21 mouse cellular contexts compared by ENCODE assay signal in the genomic region with DNA sequence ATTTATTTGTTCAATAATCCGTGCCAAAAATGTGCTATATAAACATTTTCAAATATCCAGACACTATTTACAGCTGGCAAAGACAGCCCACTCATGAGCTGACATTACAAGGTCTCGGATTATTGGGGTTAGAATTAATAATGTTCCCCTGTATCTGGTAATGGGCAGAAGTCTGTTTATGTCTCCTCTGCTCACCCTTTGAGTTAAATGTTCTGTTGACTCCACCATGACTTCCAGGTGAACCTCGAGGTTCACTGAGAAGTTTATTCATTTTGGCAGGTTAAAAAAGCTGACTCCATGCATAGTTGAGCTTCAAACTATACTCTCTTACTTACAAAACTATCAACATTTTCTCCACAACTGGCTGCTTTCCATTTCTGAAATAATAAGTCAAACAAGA.
DNase-seq lines count a peak whose midpoint lies in the region; ATAC-seq and TF ChIP-seq lines count a peak whose summit lies in the region.
"Had no signal": no experiment of that assay in that cellular context is flagged by ENCODE, and none has a peak within 500 bp of the region (broad histone marks: within the 10 kb centered on the region; RNA-seq: fewer than 3 reads in every experiment).

No protein-coding gene starts in this region.

- H3K9ac ChIP-seq in intestine, embryonic 16.5 days (ENCODE audit: low read depth, low read length) = no peak overlapping the region
- H3K9ac ChIP-seq in intestine, postnatal 0 days (ENCODE audit: low read depth, low read length) = no peak overlapping the region
- no peak overlapping the region for H3K9ac ChIP-seq in kidney, postnatal 0 days (ENCODE audit: low read depth, low read length)
- no peak overlapping the region for H3K9ac ChIP-seq in stomach, embryonic 14.5 days (replicated peaks; ENCODE audit: low read depth, low read length)
- H3K9ac ChIP-seq in stomach, postnatal 0 days (ENCODE audit: low read length) = no peak overlapping the region
- H3K9ac ChIP-seq: embryonic facial prominence, embryonic 13.5 days; forebrain, embryonic 13.5 days; forebrain, postnatal 0 days; heart, embryonic 15.5 days had no signal

- no peaks in the 10 kb centered on the region for H3K9me3 ChIP-seq in intestine, embryonic 16.5 days (ENCODE audit: control insufficient read depth, low read length)
- no peaks in the 10 kb centered on the region for H3K9me3 ChIP-seq in intestine, postnatal 0 days (ENCODE audit: control insufficient read depth)
- H3K9me3 ChIP-seq in kidney, postnatal 0 days (replicated peaks; ENCODE audit: low read length) = no peaks in the 10 kb centered on the region
- H3K9me3 ChIP-seq in stomach, embryonic 14.5 days (ENCODE audit: control insufficient read depth, low read depth, low read length) = no peaks in the 10 kb centered on the region
- no peaks in the 10 kb centered on the region for H3K9me3 ChIP-seq in stomach, postnatal 0 days (ENCODE audit: control insufficient read depth, low read length)
- H3K9me3 ChIP-seq: embryonic facial prominence, embryonic 13.5 days; forebrain, embryonic 13.5 days; heart, embryonic 15.5 days had no signal

- H3K27me3 ChIP-seq in intestine, embryonic 16.5 days (replicated peaks; ENCODE audit: control insufficient read depth, insufficient read depth, low read length) = no peaks in the 10 kb centered on the region
- H3K27me3 ChIP-seq in intestine, postnatal 0 days (replicated peaks; ENCODE audit: control insufficient read depth, insufficient read depth, low read length) = no peaks in the 10 kb centered on the region
- no peaks in the 10 kb centered on the region for H3K27me3 ChIP-seq in kidney, postnatal 0 days (ENCODE audit: insufficient read depth, low read length)
- H3K27me3 ChIP-seq in stomach, embryonic 14.5 days (ENCODE audit: control insufficient read depth, insufficient read depth, low read length) = no peaks in the 10 kb centered on the region
- H3K27me3 ChIP-seq in stomach, postnatal 0 days (ENCODE audit: control insufficient read depth, insufficient read depth, low read length) = no peaks in the 10 kb centered on the region
- H3K27me3 ChIP-seq: CH12.LX; embryonic facial prominence, embryonic 13.5 days; forebrain, embryonic 13.5 days; heart, embryonic 15.5 days; Patski had no signal

- no peak overlapping the region for H3K4me2 ChIP-seq in intestine, embryonic 16.5 days (ENCODE audit: low read depth, low read length)
- no peak overlapping the region for H3K4me2 ChIP-seq in intestine, postnatal 0 days (replicated peaks; ENCODE audit: low read depth)
- H3K4me2 ChIP-seq in kidney, postnatal 0 days (ENCODE audit: low read length) = no peak overlapping the region
- no peak overlapping the region for H3K4me2 ChIP-seq in stomach, embryonic 14.5 days (replicated peaks; ENCODE audit: low read depth, low read length)
- H3K4me2 ChIP-seq in stomach, postnatal 0 days (replicated peaks; ENCODE audit: low read depth) = no peak overlapping the region
- H3K4me2 ChIP-seq: embryonic facial prominence, embryonic 13.5 days; forebrain, embryonic 13.5 days; heart, embryonic 11.5 days; heart, embryonic 15.5 days had no signal

- no peak for TF ChIP-seq EP300 in stomach, postnatal 0 days (optimal IDR thresholded peaks at IDR 0.05)

- TF ChIP-seq CTCF in intestine, postnatal 0 days (IDR thresholded peaks at IDR 0.05; ENCODE audit: low read depth) = no peak
- no peak for TF ChIP-seq CTCF in kidney, postnatal 0 days (IDR thresholded peaks at IDR 0.05; ENCODE audit: low read depth)
- no peak for TF ChIP-seq CTCF in stomach, postnatal 0 days (IDR thresholded peaks at IDR 0.05; ENCODE audit: low read depth)

- 36% methylated on average over 3 of the region's 3 CpGs for WGBS in intestine, embryonic 16.5 days
- WGBS in intestine, postnatal 0 days = 45% methylated on average over 3 of the region's 3 CpGs
- WGBS in kidney, postnatal 0 days = 34% methylated on average over 3 of the region's 3 CpGs
- WGBS in stomach, embryonic 14.5 days = 26% methylated on average over 3 of the region's 3 CpGs
- 28% methylated on average over 3 of the region's 3 CpGs for WGBS in stomach, postnatal 0 days

- H3K4me1 ChIP-seq in intestine, embryonic 16.5 days (ENCODE audit: control insufficient read depth, insufficient read depth, low read length) = no peaks in the 10 kb centered on the region
- H3K4me1 ChIP-seq in intestine, postnatal 0 days (replicated peaks; ENCODE audit: control insufficient read depth, insufficient read depth, low read length) = no peaks in the 10 kb centered on the region
- no peaks in the 10 kb centered on the region for H3K4me1 ChIP-seq in kidney, postnatal 0 days (replicated peaks; ENCODE audit: insufficient read depth, low read length)
- no peaks in the 10 kb centered on the region for H3K4me1 ChIP-seq in stomach, embryonic 14.5 days (ENCODE audit: control insufficient read depth, insufficient read depth, low read length)
- no peaks in the 10 kb centered on the region for H3K4me1 ChIP-seq in stomach, postnatal 0 days (replicated peaks; ENCODE audit: control insufficient read depth, insufficient read depth)
- H3K4me1 ChIP-seq: embryonic facial prominence, embryonic 13.5 days; forebrain, embryonic 13.5 days; heart, embryonic 15.5 days had no signal

- H3K27ac ChIP-seq in intestine, embryonic 16.5 days (ENCODE audit: low read length) = no peak overlapping the region
- no peak overlapping the region for H3K27ac ChIP-seq in intestine, postnatal 0 days (ENCODE audit: low read depth, low read length)
- H3K27ac ChIP-seq in kidney, postnatal 0 days = no peak overlapping the region
- H3K27ac ChIP-seq in stomach, embryonic 14.5 days (ENCODE audit: low read length) = no peak overlapping the region
- H3K27ac ChIP-seq in stomach, postnatal 0 days (replicated peaks) = no peak overlapping the region
- H3K27ac ChIP-seq: embryonic facial prominence, embryonic 13.5 days; forebrain, embryonic 13.5 days; heart, adult 2 months; heart, embryonic 15.5 days had no signal

- no peak overlapping the region for H3K4me3 ChIP-seq in intestine, embryonic 16.5 days (ENCODE audit: low read length)
- no peak overlapping the region for H3K4me3 ChIP-seq in intestine, postnatal 0 days (ENCODE audit: low read depth, low read length)
- H3K4me3 ChIP-seq in kidney, postnatal 0 days (replicated peaks; ENCODE audit: low read depth, low read length) = no peak overlapping the region
- no peak overlapping the region for H3K4me3 ChIP-seq in stomach, embryonic 14.5 days (ENCODE audit: low read depth, low read length)
- H3K4me3 ChIP-seq in stomach, postnatal 0 days (ENCODE audit: low read depth, low read length) = no peak overlapping the region
- H3K4me3 ChIP-seq: embryonic facial prominence, embryonic 13.5 days; forebrain, embryonic 13.5 days; heart, adult 2 months; heart, embryonic 15.5 days had no signal

- H3K36me3 ChIP-seq in intestine, embryonic 16.5 days (ENCODE audit: control insufficient read depth, insufficient read depth, low read length) = no peaks in the 10 kb centered on the region
- H3K36me3 ChIP-seq in intestine, postnatal 0 days (ENCODE audit: control insufficient read depth, insufficient read depth) = no peaks in the 10 kb centered on the region
- H3K36me3 ChIP-seq in kidney, postnatal 0 days (ENCODE audit: insufficient read depth, low read length) = no peaks in the 10 kb centered on the region
- no peaks in the 10 kb centered on the region for H3K36me3 ChIP-seq in stomach, embryonic 14.5 days (ENCODE audit: control insufficient read depth, insufficient read depth, low read length)
- no peaks in the 10 kb centered on the region for H3K36me3 ChIP-seq in stomach, postnatal 0 days (ENCODE audit: control insufficient read depth, insufficient read depth, low read length)
- H3K36me3 ChIP-seq: embryonic facial prominence, embryonic 13.5 days; heart, embryonic 15.5 days had no signal

- ATAC-seq in intestine, embryonic 16.5 days = 0 out of 2 replicates have a peak, but pooled peaks have one; percentile 26
- no peak for ATAC-seq in intestine, postnatal 0 days
- no peak for ATAC-seq in kidney, postnatal 0 days (replicated peaks; ENCODE audit: low FRiP score, low read depth)
- peak; percentile 65; the same call in 1 of the 2 replicates for ATAC-seq in stomach, embryonic 14.5 days (ENCODE audit: insufficient number of reproducible peaks, insufficient read depth, low FRiP score, low read depth)
- no peak for ATAC-seq in stomach, postnatal 0 days (ENCODE audit: low FRiP score, low TSS enrichment)
- ATAC-seq: activated CD4-positive, CD25-positive, alpha-beta regulatory T cell, adult 4 months; forebrain, embryonic 13.5 days; forebrain, postnatal 0 days; Patski had no signal

- peak; percentile 64 for DNase-seq in kidney, postnatal 0 days (ENCODE audit: low spot score)
- no peak for DNase-seq in kidney, postnatal 36 days
- DNase-seq in stomach, postnatal 0 days (ENCODE audit: low spot score) = no peak
- DNase-seq: adrenal gland, postnatal 14 days; cerebellum, adult 11-12 months; cerebellum, adult 9-10 months; cerebellum, postnatal 25 days; forebrain, postnatal 0 days; gastrocnemius, postnatal 14 days; heart, adult 2 months; heart, postnatal 14 days had no signal

Comparison
In these comparisons a context has a peak if more than half of its experiments do, and no peak if none do; other contexts are left out.
1. ATAC-seq: peak in intestine, embryonic 16.5 days (single experiment) and stomach, embryonic 14.5 days (single experiment); none in intestine, postnatal 0 days (single experiment), kidney, postnatal 0 days (single experiment) and stomach, postnatal 0 days (single experiment).